Mouse (Mus musculus): ENCODE results near the gene Pdk1.
"Not testable (repeated sequence)": the region's sequence is repeated elsewhere in the genome, so short reads cannot be mapped to it uniquely, and the experiment has no call there.

Gene Pdk1

DNA sequence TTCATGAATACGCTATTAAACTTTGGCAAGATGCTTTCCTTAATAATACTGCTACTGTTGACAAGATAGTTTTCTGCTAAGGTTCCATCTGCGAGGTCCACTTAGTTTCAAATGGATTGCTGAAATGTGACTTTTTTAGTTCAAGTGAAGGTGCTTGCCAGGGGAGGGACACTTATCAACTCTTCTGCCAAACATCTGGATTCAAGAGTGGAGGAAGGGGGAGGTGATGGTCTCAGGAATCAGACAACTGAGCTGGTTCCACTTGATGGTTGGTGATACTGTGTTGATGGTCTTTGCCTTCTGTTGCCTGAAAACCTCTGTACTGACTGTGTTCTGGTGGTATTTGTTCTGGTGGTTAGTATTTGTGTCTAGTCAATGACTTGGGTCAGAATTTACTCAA is 1.4 kb downstream of the Pdk1 start:
- DNase-seq (ENCODE audit: low spot score) = no peak

DNA sequence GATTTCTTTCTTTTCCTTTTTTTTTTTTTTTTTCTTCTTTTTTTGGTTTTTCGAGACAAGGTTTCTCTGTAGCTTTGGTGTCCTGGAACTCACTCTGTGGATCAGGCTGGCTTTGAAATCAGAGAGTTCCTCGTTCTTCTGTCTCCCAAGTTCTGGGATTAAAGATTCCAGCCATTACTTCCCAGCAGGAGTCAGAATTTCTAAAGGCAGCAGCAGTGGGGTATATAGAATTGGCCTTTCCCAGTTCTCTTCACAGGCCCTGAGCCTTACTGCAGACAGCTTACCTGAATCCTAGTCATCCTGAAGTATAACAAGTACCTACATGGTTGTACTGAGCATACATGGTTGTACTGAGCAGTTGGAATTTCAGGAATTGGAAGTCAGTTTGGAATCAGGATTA is 1.8 kb downstream of the Pdk1 start:
- no peak for DNase-seq (ENCODE audit: low spot score)

DNA sequence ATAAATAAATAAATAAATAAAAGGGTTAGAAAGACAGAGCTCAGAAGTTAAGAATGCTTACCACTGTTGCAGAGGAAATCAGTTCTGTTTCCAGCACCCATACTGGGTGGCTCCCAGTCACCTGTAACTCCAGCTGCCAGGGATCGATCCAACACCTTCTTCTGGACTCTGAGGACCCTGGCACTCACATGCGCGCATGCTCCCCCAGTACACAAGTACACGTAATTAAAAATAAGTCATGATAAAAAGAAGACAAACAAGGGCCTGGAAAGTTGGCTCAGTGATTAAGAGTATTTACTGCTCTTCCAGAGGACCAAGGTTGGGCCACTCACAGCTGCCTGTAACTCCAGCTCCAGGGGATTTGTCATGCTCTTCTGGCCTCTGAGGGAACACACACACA is 4.8 kb downstream of the Pdk1 start:
- DNase-seq (ENCODE audit: low spot score) = no peak

DNA sequence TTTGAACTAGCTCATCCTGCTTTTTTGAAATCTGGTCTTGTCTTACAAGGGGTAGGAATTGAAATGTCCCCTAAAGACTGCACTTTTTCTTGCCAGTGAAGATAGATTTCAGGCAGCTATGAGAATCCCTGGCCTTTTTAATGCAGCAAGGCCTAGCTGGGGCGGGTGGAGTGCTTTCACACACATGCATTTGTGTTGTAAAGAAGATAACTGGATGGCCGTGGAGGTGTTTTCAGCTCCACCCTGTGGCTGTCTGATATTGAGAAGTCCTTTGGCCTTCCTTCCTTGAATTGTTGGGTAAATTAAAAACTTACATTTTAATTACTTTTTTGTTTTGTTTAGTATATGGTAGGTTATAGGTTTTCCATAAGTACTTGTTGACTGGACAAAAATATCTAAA is 5.4 kb downstream of the Pdk1 start:
- no peak for DNase-seq (ENCODE audit: low spot score)

DNA sequence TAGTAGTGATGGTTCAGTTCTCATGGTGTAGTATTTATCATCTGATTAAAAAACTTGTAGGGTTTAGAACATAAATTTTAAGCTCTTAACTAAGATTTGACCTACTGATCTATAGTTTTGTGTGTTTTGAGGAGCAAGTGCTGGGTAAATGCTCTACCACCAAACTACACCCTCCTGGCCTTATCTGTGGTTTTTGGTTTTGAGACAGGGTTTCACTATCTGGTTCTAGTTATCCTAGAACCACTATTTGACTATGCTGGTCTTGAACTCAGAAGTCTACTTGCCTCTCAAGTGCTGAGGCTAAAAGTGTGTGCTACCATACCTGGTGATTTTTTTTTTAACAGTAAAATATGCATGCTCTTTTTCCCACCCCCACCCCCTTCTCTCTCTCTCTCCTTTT is 5.9 kb downstream of the Pdk1 start:
- no peak for DNase-seq (ENCODE audit: low spot score)

DNA sequence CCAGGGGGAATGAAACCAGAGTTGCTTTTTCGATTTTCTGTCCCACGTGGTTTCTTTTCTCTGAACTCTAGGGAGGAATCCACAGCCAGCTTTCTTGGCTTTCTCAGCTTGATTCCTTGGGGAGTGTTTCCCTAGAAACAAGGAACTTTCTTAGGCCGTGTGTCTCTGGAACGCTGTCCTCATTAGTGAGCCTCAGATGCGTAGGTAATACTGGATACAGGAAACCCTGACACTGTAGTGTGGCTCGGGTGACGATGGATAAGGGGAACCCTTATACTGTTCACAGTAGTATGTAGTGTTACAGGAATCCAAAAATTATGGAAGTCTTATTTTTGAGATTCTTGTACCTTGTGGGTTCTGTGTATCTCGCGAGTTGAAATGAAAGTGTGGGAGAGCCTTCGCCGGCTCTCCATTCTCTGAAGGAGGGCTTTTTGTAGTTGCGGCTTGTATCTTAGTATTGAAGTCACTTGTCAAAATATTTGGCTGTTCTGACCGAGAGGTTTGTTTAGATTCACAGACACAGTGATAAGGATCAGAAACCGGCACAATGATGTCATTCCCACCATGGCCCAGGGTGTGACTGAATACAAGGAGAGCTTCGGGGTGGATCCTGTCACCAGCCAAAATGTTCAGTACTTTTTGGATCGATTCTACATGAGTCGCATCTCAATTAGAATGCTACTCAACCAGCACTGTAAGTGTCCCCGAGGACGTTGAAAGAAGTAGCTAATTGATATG is 10.1 kb downstream of the Pdk1 start:
- DNase-seq (ENCODE audit: low spot score) = no peak

DNA sequence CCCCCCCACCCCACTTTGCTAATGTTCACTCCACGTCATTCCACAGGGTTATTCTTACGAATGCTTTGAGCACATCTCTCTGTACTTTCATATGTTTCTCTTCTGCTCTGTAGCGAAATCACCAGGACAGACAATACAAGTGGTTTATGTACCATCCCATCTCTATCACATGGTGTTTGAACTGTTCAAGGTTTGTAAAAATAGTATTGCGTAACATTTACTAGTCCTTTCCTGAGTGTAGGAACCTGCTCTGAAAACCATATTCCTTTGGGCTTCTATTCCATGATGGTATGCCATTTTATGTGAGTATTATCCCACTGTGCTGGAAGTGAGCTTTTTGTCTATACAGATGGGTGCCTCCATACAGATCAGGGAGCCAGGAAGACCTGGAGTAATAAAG is 14.2 kb downstream of the Pdk1 start:
- DNase-seq (ENCODE audit: low spot score) = no peak

DNA sequence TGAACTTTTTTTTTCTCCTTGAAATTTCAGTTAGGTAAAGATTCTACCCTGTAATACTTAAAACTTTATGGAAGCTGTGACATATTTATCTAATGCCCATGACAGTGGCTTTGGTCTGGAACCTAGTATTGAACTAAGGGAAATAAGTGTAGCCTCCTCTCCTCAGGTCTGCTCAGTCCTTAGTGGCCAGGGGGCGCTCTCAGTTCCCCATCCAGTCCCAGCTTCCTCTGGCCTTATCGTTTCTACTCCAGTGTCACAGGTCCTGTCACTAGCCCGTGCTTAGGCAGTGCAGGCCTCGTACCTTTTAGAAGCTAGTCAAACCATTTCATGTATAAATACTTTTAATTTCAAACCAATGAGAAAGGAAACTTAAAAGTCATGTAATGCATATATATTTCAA is 15.4 kb downstream of the Pdk1 start:
- no peak for DNase-seq (ENCODE audit: low spot score)

DNA sequence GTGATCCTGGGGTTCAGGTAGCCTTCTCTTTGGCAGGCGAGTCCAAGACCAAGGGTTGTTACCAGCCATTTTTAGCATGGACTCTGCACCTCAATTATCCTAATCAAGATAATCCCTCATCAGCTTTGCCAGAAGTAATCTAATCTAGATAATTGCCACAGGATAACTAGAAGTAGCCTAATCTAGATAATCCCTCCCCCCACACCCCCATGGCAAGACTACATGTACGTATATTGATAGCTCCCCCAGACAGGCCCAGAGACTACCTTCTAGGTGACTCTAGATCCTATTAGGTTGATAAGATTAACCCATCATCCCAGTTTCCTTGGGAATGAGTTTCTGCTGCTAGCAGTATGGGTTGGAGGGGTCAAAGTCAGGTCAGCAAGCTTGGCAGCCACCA is 18.5 kb downstream of the Pdk1 start:
- no peak for DNase-seq (ENCODE audit: low spot score)

DNA sequence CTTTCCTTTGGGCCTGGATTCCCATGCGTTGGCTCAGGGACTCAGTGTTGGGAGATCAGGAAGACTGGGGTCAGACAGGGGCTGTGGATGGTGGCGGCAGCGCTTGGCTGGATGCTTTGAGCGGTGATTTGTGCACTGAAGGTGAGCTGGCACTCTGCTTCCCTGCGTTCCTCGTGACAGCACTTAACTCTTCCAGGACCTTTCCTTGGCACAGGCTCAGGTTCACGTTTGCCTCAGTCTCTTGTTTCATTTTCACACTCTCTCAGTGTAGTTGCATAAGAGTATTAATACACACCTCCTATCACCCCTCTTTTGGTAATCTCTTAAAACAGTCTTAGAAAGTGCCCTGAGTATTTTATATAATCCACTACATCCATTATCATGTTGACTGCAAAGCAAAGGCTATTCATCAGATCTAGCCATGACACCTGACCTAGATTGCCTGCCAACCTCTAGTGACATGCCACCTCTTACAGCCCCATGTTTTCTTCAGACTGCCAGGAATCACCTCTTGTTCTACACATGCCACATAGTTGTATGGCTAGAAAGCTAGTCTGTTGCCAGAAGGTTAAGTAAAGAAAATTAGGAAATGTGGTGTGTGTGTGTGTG is 19.8 kb downstream of the Pdk1 start:
- no peak for DNase-seq (ENCODE audit: low spot score)

DNA sequence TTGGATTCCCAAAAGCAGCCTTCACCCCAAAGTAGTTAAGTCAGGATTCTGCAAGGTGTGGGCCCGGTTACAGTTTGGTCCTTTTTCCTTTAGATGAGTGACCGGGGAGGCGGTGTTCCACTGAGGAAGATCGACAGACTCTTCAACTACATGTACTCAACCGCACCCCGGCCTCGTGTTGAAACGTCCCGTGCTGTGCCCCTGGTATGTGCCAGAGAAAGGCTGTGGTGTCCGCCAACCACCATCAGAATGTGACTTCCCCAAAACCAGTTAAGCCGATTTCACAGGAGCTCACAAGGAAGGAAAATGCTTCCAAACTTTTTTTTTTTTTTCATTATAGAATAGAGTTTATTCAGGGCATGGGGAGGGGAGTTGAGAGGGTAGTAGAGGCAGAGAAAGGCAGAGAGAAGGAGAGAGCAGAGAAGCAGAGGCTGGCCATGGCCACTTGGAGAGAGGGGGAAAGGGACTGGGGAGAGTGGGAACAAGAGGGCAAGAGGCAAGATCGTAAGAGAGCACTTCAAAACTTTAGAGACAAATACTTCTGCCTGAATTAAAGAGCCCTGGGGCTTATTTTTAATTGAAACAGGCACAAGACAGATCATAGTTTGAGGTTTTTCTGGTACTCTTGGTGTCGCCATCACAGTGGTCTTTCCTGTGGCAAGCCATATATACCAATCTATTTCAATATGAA is 22.7 kb downstream of the Pdk1 start:
- no peak for DNase-seq (ENCODE audit: low spot score)

DNA sequence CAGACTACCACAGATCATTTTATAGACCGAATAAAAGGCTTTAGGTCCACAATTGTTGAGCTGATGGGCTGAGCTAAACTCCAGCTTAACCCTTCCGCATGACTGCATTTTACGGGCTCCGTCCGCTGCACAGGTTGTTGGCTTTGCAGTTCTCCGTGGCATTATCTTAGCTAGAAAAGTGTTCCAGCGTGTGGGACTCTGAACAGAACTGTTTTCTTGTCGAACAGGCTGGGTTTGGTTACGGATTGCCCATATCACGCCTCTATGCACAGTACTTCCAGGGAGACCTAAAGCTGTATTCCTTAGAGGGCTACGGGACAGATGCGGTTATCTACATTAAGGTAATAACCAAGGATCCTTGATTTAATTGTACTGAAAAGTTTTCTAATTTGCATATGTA is 24.4 kb downstream of the Pdk1 start:
- DNase-seq (ENCODE audit: low spot score) = no peak

DNA sequence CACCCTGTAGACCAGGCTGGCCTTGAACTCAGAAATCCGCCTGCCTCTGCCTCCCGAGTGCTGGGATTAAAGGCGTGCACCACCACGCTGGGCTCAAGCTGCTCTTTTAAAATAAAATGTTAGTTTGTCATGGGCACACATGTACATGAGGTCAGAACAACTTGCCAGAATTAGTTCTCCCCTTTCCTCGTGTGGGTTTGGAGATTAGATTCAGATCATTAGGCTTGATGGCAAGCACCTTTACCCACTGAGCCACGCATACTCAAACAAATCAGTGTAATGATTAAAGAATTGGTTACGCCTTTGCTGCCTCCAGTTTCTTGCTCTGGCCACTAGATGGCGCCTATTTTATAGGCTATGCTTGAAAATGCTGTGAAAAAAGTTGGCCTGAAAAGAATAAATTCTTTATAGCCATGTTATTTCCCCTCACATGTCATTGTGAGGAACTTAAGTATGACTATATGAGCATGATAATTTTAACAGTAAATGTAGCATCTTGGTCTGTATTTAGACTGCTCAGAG is 25.4 kb downstream of the Pdk1 start:
- DNase-seq (ENCODE audit: low spot score) = peak; percentile 33

DNA sequence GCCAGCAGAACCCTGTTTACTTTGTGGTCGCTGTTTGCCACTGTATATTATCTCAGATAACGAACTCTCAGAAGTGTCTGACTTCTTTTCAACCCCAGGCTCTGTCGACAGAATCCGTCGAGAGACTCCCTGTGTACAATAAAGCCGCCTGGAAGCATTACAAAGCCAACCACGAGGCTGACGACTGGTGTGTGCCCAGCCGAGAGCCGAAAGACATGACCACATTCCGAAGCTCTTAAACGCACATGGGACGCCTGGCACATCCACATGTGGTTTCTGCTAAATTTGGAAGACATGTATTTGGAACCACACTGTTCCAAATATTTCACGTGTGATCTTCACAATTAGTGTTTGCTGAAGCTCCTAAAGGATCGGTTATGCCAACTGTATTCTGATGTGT is 26.9 kb downstream of the Pdk1 start:
- DNase-seq (ENCODE audit: low spot score) = no peak

DNA sequence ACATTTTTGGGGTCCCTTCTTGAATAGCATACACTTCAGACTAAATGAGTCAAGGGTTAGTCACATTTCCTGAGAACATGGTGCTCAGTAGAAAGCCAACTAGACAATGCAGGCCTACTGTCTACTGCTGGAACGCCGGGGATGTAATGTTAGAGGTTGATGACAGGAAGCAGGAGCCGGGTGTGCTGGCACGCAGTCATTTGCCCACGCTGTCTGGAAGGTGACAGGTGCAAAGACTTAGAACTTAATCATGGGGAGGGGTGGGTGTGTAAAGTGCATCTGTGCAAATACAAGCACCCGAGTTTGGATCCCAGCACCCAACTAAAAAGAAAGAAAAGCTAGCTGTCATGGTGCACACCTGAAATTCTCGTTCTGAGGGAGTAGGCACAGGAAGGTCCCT is 32.1 kb downstream of the Pdk1 start:
- no peak for DNase-seq (ENCODE audit: low spot score)

DNA sequence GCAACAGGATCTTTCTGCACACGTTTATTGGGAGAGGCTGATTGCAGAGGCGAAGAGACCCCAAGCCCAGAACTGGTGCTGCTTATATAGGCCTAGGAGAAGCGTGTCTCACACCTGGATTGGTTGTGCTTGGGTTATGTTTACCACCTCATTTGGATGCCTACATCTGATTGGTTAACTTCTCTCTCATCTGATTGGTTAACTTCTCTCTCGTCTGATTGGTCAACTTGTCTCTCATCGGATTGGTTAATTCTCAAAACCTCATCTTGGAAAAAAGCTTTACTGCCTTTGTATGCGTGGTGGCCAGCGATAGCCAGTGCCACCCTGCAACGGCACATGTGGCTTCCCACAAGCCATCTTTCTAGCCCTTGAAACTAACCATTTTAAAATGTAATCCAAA is 33.3 kb downstream of the Pdk1 start:
- not testable (repeated sequence) for DNase-seq (ENCODE audit: low spot score)

DNA sequence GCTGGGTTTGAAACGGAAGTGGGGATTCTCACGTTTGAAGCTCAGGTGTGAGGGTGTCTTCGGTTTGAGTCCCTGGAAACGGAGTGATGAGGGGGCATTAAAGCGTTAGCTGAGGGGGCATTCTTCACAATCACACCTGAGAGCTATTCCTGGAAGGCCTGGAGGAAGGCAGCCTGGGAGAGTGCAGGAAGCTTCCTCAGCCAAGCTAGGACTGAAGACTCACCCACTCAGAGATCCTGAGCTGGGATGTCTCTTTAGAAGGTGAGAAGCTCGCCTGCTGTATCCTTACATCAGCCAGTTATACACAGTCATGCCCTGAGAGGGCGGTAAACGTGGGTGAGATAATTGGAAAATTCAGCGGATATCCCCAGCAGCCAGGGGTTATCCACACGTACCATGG is 40.9 kb downstream of the Pdk1 start:
- no peak for DNase-seq (ENCODE audit: low spot score)

DNA sequence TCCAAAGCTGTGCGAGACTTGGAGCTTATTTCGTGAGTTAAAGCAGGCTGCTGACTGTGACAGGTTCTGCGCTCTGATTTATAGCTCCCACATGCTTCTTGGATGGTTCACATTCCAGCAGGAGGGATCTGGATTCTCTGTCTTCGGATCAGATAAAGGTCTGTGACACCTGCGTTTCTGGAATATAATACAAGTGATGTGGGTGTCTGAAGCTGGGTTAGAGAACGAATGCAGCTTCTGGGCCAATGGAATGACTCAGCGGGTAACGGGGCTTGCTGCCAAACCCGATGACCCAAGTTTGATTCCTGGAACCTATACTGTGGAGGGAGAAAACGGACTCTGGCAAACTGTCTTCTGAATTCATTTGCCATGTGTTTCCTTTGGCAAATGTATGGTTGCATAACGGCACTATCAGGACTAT is 46.2 kb downstream of the Pdk1 start:
- no peak for DNase-seq (ENCODE audit: low spot score)

DNA sequence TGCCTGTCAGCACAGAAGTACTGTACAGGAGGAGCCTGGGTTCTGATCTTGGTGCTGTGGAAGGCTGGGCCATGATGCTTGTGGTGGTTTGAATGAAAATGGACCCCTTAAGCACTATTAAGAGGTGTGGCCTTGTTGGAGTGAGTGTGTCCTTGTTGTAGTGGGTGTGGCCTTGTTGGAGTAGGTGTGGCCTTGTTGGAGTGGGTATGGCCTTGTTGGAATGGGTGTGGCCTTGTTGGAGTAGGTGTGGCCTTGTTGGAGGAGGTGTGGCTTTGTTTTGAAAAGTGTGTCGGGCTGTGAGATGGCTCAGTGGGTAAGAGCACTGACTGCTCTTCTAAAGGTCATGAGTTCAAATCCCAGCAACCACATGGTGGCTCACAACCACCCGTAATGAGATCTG is 51.9 kb downstream of the Pdk1 start:
- not testable (repeated sequence) for DNase-seq (ENCODE audit: low spot score)

DNA sequence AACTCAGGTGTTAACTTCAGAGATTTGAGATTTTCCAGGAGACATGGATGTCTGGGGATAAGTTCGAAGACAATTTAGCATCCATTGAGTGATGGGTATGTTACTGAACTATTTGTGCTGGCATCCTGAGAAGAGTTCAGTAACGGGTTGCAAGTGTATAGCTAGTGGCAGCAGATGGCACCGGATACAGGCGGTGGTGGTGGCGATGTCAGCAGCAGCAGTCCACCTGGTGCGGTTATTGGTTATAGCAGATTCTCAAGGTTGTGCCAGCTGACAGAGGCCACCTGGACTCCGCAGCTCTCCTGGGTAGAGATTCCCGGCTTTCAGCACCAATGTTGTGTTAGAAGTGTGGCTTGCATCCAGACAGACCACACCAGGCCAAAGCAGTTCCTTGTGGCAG is 61.0 kb downstream of the Pdk1 start:
- DNase-seq (ENCODE audit: low spot score) = no peak

DNA sequence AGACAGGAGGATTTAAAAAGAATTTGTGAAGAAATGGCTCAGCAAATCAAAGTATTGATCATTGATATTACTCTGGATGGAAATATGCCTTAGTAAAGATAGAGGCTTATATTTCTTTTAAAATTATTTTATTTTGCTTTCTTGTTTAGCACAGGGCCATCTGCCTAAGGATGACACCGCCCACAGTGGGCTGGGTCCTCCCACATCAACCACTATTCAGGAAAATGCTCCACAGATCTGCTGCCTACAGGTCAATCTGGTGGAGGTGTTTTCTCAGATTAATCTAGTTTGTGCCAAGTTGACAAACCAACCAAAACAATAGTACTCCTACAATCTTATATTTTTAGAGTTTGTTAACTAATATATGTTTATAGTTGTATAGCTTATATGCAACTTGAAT is 63.7 kb downstream of the Pdk1 start:
- DNase-seq (ENCODE audit: low spot score) = no peak

DNA sequence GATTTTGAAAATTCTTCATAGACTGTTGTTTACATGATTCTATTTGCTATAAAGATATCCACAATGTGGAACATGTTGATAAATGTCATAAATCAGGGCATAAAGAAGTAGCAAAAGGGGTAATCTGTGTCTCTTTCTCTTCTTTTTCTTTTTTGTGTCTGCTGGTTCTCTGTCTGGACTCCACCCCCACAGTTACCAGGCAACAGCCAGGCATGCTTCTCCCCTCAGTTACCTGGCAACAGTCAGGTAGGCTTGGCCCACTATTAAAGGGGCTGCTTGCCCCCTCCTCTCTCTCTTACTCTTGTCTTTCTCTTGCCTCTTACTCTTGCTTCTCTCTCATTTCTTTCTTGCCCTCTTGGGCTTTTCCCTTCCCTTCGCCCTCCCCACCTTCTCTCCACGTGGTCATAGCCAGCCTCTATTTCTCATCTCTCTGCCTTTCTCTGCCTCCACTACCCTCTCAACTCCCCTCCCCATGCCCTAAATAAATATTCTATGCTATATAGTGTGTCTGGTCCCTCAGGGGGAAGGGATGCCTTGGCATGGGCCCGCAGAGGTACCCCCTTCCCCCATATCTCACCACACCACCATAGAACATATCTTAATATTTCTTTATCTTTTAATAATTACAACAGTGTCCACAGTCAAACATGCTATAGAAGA is 64.8 kb downstream of the Pdk1 start:
- no peak for DNase-seq (ENCODE audit: low spot score)

All from ovary, postnatal 14 days (tissue).